Mouse (Mus musculus) ES-Bruce4 (cell line): ENCODE results near the gene Appl2.
"Not testable (repeated sequence)": the region's sequence is repeated elsewhere in the genome, so short reads cannot be mapped to it uniquely, and the experiment has no call there.

ENCODE experiments used
- CTCF ChIP-seq: IDR thresholded peaks from one replicate; pipeline ENCODE4 v1.8.1; 2011; ENCODE audit warnings: low read depth, low read length
- EP300 ChIP-seq: IDR thresholded peaks from 2 replicates; pipeline ENCODE4 v1.6.1; 2011; ENCODE audit warnings: low read depth, low read length; ENCODE audit not compliant: insufficient read depth
- POLR2A ChIP-seq: IDR thresholded peaks from one replicate; pipeline ENCODE4 v1.8.1; 2011; ENCODE audit warnings: low read length; ENCODE audit not compliant: insufficient read depth

DNA sequence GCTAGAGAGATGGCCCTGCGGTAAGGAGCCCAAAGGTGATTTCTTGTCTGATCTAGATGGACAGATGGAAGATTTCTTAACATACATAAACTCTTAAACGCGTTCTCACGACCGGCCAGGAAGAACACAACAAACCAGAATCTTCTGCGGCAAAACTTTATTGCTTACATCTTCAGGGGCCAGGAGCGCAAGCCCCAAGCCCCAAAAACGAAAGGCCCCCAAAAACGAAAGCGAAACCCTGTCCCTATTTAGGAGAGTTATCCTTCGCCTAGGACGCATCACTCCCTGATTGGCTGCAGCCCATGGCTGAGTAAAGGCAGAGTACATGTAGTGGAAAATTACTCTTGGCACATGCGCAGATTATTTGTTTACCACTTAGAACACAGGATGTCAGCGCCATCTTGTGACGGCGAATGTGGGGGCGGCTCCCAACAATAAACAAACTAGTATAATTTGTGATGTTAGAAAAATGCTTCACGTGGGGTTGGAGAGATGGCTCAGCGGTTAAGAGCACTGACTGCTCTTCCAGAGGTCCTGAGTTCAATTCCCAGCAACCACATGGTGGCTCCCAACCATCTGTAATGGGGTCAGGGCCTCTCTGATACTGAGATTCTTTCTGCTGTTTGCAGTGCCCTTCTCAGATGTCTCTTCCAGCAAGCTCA, 3.8 kb upstream of the Appl2 start:
- TF ChIP-seq CTCF, EP300, POLR2A: not testable (repeated sequence)
